Mouse (Mus musculus): ENCODE measurements at regions not wholly inside any gene's neighbourhood (a gene's known extent, or its start where the extent isn't known, plus 50 kb on each side); places are given as distances from the start of the nearest gene placed in this dataset.
A peak's percentile ranks its signal among the peaks of the same experiment; 100 is the strongest.

DNA sequence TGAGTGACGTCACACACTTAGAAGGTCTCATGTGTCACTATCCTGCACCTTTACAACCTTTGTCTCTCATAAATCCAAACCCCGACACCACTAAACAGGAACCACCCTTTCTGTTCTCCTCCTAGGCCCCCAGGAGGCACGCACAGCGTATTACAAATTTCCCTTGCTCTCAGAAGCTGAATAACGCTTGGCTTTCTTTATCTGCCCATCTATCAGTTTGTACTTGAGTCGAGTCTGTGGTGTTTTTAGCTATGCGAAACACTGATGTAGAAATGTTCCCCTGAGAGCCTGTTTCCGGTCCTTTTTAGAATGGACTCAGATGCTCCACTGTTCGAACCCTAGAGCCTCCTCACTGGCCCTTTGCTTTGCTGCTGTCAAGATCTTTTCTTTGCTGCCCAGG, 225.8 kb upstream of the 1700056E22Rik start:
- Histone ChIP-seq H3K9ac (replicated peaks) (no peak overlapping the region), H3K4me3 (ENCODE audit: insufficient read depth in 1 of 2, low read depth in 2 of 2, low read length in 2 of 2) (no peak overlapping the region), H3K27me3 (ENCODE audit: control insufficient read depth, insufficient read depth, low read length) (no peaks in the 10 kb centered on the region), H3K4me2 (ENCODE audit: low read depth) (no peak overlapping the region), H3K4me1 (replicated peaks; ENCODE audit: control insufficient read depth in 2 of 2, insufficient read depth in 2 of 2, low read length in 1 of 2) (no peaks in the 10 kb centered on the region), H3K27ac (no peak overlapping the region), H3K9me3 (ENCODE audit: control insufficient read depth, low read length) (no peaks in the 10 kb centered on the region), H3K36me3 (replicated peaks; ENCODE audit: control insufficient read depth, insufficient read depth, low read depth) (no peaks in the 10 kb centered on the region)
- 60% methylated on average over 9 of the region's 9 CpGs for WGBS (ENCODE audit: insufficient replicate concordance)
- ATAC-seq (ENCODE audit: insufficient read depth) (no peak), DNase-seq (ENCODE audit: low read depth in 3 of 3, low spot score in 3 of 3) (no peak)
- TF ChIP-seq EP300 (IDR thresholded peaks at IDR 0.05; ENCODE audit: low read depth) (no peak), CTCF (IDR thresholded peaks at IDR 0.05; ENCODE audit: low read depth) (no peak)

DNA sequence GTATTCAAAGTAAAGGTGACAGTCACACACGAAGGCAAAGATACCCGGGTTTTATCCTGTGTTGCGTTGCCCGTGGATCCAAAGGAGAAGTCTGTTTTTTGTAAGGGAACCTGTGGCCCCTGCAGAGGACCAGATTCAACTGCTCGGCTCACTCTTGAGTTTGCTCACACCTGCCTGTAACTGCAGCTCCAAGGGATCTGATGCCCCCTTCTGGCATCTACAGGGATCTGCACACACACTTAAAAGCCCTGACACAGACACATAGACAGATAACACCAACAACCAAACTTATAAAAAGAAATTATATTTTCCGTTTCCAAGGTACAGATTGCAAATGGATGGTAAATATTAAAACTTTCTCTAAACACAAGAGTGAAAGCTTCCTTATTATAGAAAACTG, 223.3 kb upstream of the 1700056E22Rik start:
- Histone ChIP-seq H3K9ac (replicated peaks) (no peak overlapping the region), H3K4me1 (replicated peaks; ENCODE audit: control insufficient read depth in 2 of 2, insufficient read depth in 2 of 2, low read length in 1 of 2) (no peaks in the 10 kb centered on the region), H3K4me3 (ENCODE audit: insufficient read depth in 1 of 2, low read depth in 2 of 2, low read length in 2 of 2) (no peak overlapping the region), H3K36me3 (replicated peaks; ENCODE audit: control insufficient read depth, insufficient read depth, low read depth) (no peaks in the 10 kb centered on the region), H3K27ac (no peak overlapping the region), H3K9me3 (ENCODE audit: control insufficient read depth, low read length) (no peaks in the 10 kb centered on the region), H3K27me3 (ENCODE audit: control insufficient read depth, insufficient read depth, low read length) (no peaks in the 10 kb centered on the region), H3K4me2 (ENCODE audit: low read depth) (no peak overlapping the region)
- ATAC-seq (ENCODE audit: insufficient read depth) (no peak), DNase-seq (ENCODE audit: low read depth in 3 of 3, low spot score in 3 of 3) (no peak)
- 71% methylated on average over 6 of the region's 6 CpGs for WGBS (ENCODE audit: insufficient replicate concordance)
- TF ChIP-seq EP300 (IDR thresholded peaks at IDR 0.05; ENCODE audit: low read depth) (no peak), CTCF (IDR thresholded peaks at IDR 0.05; ENCODE audit: low read depth) (0 out of 2 replicates have a peak, but pooled peaks have one; percentile 7)

DNA sequence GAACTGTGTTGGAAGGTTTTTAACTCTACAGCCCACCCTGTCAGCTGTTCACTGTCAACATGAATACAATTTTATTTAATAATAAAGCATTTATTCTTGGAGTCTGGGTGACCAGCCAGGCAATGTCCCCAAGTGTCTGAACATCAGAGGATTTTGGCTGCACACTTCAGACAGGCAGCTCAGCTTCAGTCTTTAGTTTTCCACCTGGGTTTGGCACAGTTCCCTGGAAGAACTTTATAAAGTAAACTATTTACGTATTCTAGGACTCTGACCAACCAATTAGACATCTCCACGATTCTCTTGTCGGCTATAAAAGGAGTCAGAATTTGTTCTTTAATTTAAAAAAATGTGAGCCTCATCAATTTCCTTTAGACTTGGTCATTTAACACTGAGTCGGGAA, 220.8 kb upstream of the 1700056E22Rik start:
- H3K27ac ChIP-seq = no peak overlapping the region
- H3K27me3 ChIP-seq (ENCODE audit: control insufficient read depth, insufficient read depth, low read length) = no peaks in the 10 kb centered on the region
- 56% methylated on average over 4 of the region's 4 CpGs for WGBS (ENCODE audit: insufficient replicate concordance)
- no peaks in the 10 kb centered on the region for H3K36me3 ChIP-seq (replicated peaks; ENCODE audit: control insufficient read depth, insufficient read depth, low read depth)
- DNase-seq (ENCODE audit: low read depth in 3 of 3, low spot score in 3 of 3) = no peak
- no peak overlapping the region for H3K9ac ChIP-seq (replicated peaks)
- TF ChIP-seq EP300 (IDR thresholded peaks at IDR 0.05; ENCODE audit: low read depth) (no peak), CTCF (IDR thresholded peaks at IDR 0.05; ENCODE audit: low read depth) (no peak)
- no peaks in the 10 kb centered on the region for H3K4me1 ChIP-seq (replicated peaks; ENCODE audit: control insufficient read depth in 2 of 2, insufficient read depth in 2 of 2, low read length in 1 of 2)
- no peaks in the 10 kb centered on the region for H3K9me3 ChIP-seq (ENCODE audit: control insufficient read depth, low read length)
- H3K4me2 ChIP-seq (ENCODE audit: low read depth) = no peak overlapping the region
- no peak overlapping the region for H3K4me3 ChIP-seq (ENCODE audit: insufficient read depth in 1 of 2, low read depth in 2 of 2, low read length in 2 of 2)
- no peak for ATAC-seq (ENCODE audit: insufficient read depth)

DNA sequence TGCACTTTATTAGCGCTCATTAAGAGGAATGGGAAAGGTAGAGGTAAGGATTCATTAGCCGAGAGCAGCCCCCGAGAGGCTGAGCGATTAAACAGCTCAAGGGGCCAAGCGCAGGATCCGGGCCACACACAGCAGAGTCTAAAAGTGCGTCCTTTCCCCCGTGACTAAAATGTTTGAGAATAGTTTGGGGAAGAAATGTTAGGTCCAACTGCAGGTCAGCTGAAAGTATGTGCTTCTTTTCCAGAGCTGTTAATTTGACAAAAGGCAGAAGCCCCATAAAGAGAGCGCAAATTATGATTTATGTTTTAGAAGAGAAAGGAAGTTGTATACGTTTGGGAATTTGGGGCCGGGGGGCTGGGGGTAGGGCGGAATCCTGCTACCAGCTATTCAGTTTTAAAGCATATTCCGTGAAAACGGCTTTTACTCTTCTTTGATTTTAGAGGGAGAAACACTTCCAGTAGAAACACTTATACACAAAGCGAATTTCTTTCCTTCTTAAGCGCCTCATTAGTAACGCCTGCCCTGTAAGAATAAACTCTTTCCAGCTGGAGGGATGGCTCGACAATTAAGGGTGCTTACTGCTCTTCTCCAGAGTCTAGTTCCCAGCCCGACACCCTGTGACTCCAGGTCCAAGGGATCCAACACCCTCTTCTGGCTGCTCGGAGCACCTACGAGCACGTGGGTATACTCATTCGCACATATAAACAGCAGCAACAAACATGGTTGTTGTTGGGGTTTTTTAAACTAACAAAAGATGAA, 210.8 kb upstream of the 1700056E22Rik start:
- no peak overlapping the region for H3K4me3 ChIP-seq (ENCODE audit: insufficient read depth in 1 of 2, low read depth in 2 of 2, low read length in 2 of 2)
- 72% methylated on average over 23 of the region's 23 CpGs for WGBS (ENCODE audit: insufficient replicate concordance)
- no peak for DNase-seq (ENCODE audit: low read depth in 3 of 3, low spot score in 3 of 3)

DNA sequence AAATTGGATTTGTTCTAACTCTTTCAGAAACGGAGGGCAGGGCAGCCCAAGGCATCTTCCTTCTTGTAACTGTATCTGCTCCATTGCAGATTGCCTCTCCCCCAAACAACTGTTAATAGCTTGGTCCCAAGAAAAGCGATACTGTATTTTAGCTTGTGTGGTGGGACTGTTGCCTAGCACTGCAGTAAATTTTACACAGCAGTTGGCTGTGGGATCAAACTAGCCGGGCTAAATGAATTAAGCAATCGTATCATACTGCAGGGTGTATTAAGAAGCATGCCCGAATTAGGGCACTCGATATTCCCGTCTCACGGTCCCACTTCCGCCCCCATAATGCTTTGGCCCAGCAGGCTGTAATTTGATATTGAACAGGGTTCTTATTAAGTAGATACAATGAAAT, 210.2 kb upstream of the 1700056E22Rik start:
- no peak overlapping the region for H3K4me3 ChIP-seq (ENCODE audit: insufficient read depth in 1 of 2, low read depth in 2 of 2, low read length in 2 of 2)
- H3K9ac ChIP-seq (replicated peaks) = no peak overlapping the region
- no peaks in the 10 kb centered on the region for H3K36me3 ChIP-seq (replicated peaks; ENCODE audit: control insufficient read depth, insufficient read depth, low read depth)
- TF ChIP-seq CTCF (IDR thresholded peaks at IDR 0.05; ENCODE audit: low read depth) (no peak), EP300 (IDR thresholded peaks at IDR 0.05; ENCODE audit: low read depth) (no peak)
- H3K9me3 ChIP-seq (ENCODE audit: control insufficient read depth, low read length) = no peaks in the 10 kb centered on the region
- no peak overlapping the region for H3K27ac ChIP-seq
- DNase-seq (ENCODE audit: low read depth in 3 of 3, low spot score in 3 of 3) (no peak), ATAC-seq (ENCODE audit: insufficient read depth) (no peak)
- no peak overlapping the region for H3K4me2 ChIP-seq (ENCODE audit: low read depth)
- H3K4me1 ChIP-seq (replicated peaks; ENCODE audit: control insufficient read depth in 2 of 2, insufficient read depth in 2 of 2, low read length in 1 of 2) = no peaks in the 10 kb centered on the region
- H3K27me3 ChIP-seq (ENCODE audit: control insufficient read depth, insufficient read depth, low read length) = no peaks in the 10 kb centered on the region
- WGBS (ENCODE audit: insufficient replicate concordance) = 68% methylated on average over 9 of the region's 9 CpGs

More for the DNA sequence above, 210.8 kb upstream of the 1700056E22Rik start:
- Histone ChIP-seq H3K9me3 (ENCODE audit: control insufficient read depth, low read length) (no peaks in the 10 kb centered on the region), H3K36me3 (replicated peaks; ENCODE audit: control insufficient read depth, insufficient read depth, low read depth) (no peaks in the 10 kb centered on the region), H3K4me1 (replicated peaks; ENCODE audit: control insufficient read depth in 2 of 2, insufficient read depth in 2 of 2, low read length in 1 of 2) (no peaks in the 10 kb centered on the region), H3K27ac (no peak overlapping the region), H3K4me2 (ENCODE audit: low read depth) (no peak overlapping the region), H3K27me3 (ENCODE audit: control insufficient read depth, insufficient read depth, low read length) (no peaks in the 10 kb centered on the region), H3K9ac (replicated peaks) (no peak overlapping the region)
- ATAC-seq (ENCODE audit: insufficient read depth) = no peak
- TF ChIP-seq EP300 (IDR thresholded peaks at IDR 0.05; ENCODE audit: low read depth) (no peak), CTCF (IDR thresholded peaks at IDR 0.05; ENCODE audit: low read depth) (no peak)

Data from liver, embryonic 14.5 days (tissue).